Mouse (Mus musculus): ENCODE measurements around the gene Csnk1e.

GRCm38 (mm10) chr15:79429527-79429926 lies 25.8 kb downstream of the Csnk1e start:
- TF ChIP-seq CTCF (IDR thresholded peaks at IDR 0.05; ENCODE audit: low read depth, low read length) (no peak), POLR2A (IDR thresholded peaks at IDR 0.05; ENCODE audit: insufficient read depth, low read length) (no peak)
